Mouse (Mus musculus) ES-E14 (cell line): ENCODE results near the gene Dennd1a.

Experiments
- CHD2 ChIP-seq: IDR thresholded peaks from 2 replicates; pipeline ENCODE4 v1.6.1; 2014; ENCODE audit warnings: mild to moderate bottlenecking, low read depth, low read length, inconsistent platforms
- HCFC1 ChIP-seq: IDR thresholded peaks from 2 replicates; pipeline ENCODE4 v1.6.1; 2012; ENCODE audit warnings: low read length, inconsistent platforms, borderline replicate concordance; ENCODE audit not compliant: insufficient read depth
- MAFK ChIP-seq: IDR thresholded peaks from 2 replicates; pipeline ENCODE4 v1.6.1; 2014; ENCODE audit warnings: mild to moderate bottlenecking, low read depth, low read length, inconsistent platforms; ENCODE audit not compliant: insufficient read depth
- ZC3H11A ChIP-seq: IDR thresholded peaks from 2 replicates; pipeline ENCODE4 v1.6.1; 2012; ENCODE audit warnings: low read depth, mild to moderate bottlenecking, inconsistent platforms, low read length, borderline replicate concordance

DNA sequence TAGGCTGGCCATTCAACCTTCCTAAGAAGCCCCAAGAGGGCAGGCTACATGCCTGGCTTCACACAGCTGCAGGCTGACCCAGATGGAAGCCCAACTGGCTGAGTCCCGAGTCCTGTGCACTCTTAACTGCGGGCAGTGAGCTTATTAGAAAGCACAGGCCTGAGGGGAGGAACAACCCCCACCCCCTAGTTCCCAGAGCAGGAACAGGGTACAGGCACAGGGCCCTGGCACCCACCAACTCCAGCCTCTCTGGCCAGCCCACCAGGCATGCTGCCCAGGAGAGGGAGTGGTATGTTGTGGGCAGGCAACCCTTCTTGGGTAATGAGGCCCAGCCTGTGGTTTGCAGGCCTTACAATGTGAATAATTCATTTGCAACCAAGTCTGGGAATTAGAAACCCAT lies 518.3 kb downstream of the Dennd1a start:
- TF ChIP-seq CHD2 = no peak
- no peak for TF ChIP-seq ZC3H11A
- TF ChIP-seq HCFC1 = no peak
- TF ChIP-seq MAFK = no peak
